Mouse (Mus musculus) layer of hippocampus, adult 6 months (tissue): ENCODE measurements around the gene Mcpt4. TPM values are rescaled to one million over a fixed set of nuclear protein-coding genes. Genes with fewer than 3 reads are reported as not detected.

Experiments
- long read RNA-seq, 2 experiments: library from polyadenylated mRNA; unstranded; transcript quantifications; one replicate each; pipeline ENCODE4 v2.0.0; 2019 to 2020
- microRNA-seq: library from miRNA; unstranded; fragments of <30 nt; microRNA quantifications from one replicate; pipeline ENCODE4 v1.2.0, GENCODE M21; 2020
- polyA plus RNA-seq: library from polyadenylated mRNA; unstranded; fragments of <200 nt; fragmentation: Nextera tagmentation; gene quantifications from 2 replicates; pipeline ENCODE4 v1.2.3, GENCODE M21; 2021

Gene Mcpt4
- not detected in 2 replicates for polyA plus RNA-seq
- long read RNA-seq, experiment 1: 0 reads
- long read RNA-seq, experiment 2: 0 reads

GRCm38 (mm10) chr14:56062213-56062612 lies at the start of gene Mcpt4:
Mcpt4 (minus strand) TSS chr14:56062313.

GRCm38 (mm10) chr14:56102386-56102785 lies 40.3 kb upstream of the Mcpt4 start, which contains the start of gene Ctsg:
Ctsg (minus strand) TSS chr14:56102574.

GRCm38 (mm10) chr14:56085167-56085566 lies 23.1 kb upstream of the Mcpt4 start, which contains the start of gene Mcpt8:
Mcpt8 (minus strand) TSS chr14:56085273.

DNA sequence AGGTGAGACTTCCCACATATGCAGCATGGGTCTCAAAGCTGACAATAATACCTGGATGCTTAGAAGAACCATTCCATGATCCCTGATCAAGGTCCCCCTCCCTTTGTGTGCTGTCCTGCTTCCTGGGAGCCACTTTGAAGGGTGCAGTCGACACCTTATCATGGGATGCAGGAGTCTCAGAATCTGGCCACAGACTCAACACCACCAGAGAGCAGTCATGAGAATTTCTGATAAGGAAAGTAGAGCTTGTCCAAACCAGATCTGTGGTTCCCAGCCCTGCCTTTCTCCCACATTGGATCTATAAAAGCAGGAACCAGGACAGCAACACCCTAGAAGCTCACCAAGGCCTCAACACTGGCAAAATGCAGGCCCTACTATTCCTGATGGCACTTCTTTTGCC lies 20.3 kb downstream of the Mcpt4 start, which contains the start of gene Mcpt2:
TSS of gene Mcpt2 (plus strand) at position 250 of the 400 bp plus-strand sequence.

DNA sequence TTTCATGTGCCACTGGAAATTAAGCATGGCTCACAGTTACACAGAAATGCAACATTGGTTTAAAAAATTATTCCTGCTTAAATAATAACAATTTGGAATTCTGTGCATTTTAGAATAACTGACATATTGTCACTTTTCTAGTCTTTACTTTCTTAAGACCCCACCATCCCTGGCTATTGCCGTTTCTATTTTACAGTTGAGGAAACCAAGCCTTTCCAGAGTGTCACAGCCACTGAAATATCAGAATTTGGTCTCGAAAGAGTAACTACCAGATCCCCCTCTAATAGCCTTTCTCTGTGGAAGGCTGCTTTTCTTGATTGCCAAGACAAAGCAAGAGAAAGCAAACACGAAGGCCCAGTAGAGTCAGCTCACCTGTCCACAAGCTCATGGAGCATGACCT lies 31.7 kb downstream of the Mcpt4 start, which contains the start of gene Mcpt9:
TSS of gene Mcpt9 (minus strand) at position 101 of the 400 bp plus-strand sequence.

DNA sequence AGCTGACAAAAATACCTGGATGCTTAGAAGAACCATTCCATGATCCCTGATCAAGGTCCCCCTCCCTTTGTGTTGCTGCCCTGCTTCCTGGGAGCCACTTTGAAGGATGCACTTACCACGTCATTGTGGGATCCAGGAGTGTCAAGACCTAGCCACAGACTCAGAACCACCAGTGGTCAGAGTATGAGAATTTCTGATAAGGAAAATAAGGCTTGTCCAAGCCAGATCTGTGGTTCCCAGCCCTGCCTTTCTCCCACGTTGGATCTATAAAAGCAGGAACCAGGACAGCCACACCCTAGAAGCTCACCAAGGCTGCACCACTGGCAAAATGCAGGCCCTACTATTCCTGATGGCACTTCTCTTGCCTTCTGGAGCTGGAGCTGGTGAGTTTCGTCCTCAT lies 44.4 kb downstream of the Mcpt4 start, which contains the start of gene Mcpt1:
TSS of gene Mcpt1 (plus strand) at position 301 of the 400 bp plus-strand sequence.

Small RNA genes lying within 50 kb of the gene (microRNA-seq; reads per million reads assigned to microRNA genes)
- gene Mir6949: not detected

Other genes with a start within 250 kb of the Mcpt4 start
- 0.25 TPM in 1 of 2 replicates, not detected in the other for gene Nfatc4, start 239.2 kb downstream of the Mcpt4 start, polyA plus RNA-seq
- gene Nynrin, start 208.3 kb downstream of the Mcpt4 start, polyA plus RNA-seq: 0.49 and 0.88 TPM in 2 replicates
- 0.06 and 0.09 TPM in 2 replicates for gene Cbln3, start 177.9 kb downstream of the Mcpt4 start, polyA plus RNA-seq
- 2.3 and 2.4 TPM in 2 replicates for gene Khnyn, start 177.4 kb downstream of the Mcpt4 start, polyA plus RNA-seq
- 160 TPM in 2 replicates for gene Sdr39u1, start 162.0 kb downstream of the Mcpt4 start, polyA plus RNA-seq
- 0.30 TPM in 1 of 2 replicates, not detected in the other for gene Cma1, start 117.6 kb downstream of the Mcpt4 start, polyA plus RNA-seq
- not detected in 2 replicates for gene Cma2, start 111.3 kb downstream of the Mcpt4 start, polyA plus RNA-seq
- gene Mcpt1, start 44.3 kb downstream of the Mcpt4 start, polyA plus RNA-seq: not detected in 2 replicates
- not detected in 2 replicates for gene Mcpt9, start 31.8 kb downstream of the Mcpt4 start, polyA plus RNA-seq
- not detected in 2 replicates for gene Mcpt2, start 20.3 kb downstream of the Mcpt4 start, polyA plus RNA-seq
- not detected in 2 replicates for gene Mcpt8, start 23.0 kb upstream of the Mcpt4 start, polyA plus RNA-seq
- gene Ctsg, start 40.3 kb upstream of the Mcpt4 start, polyA plus RNA-seq: not detected in 2 replicates
- gene Gzme, start 58.3 kb upstream of the Mcpt4 start, polyA plus RNA-seq: not detected in 2 replicates
- not detected in 2 replicates for gene Gzmd, start 70.3 kb upstream of the Mcpt4 start, polyA plus RNA-seq
- not detected in 2 replicates for gene Gzmg, start 97.3 kb upstream of the Mcpt4 start, polyA plus RNA-seq
- not detected in 2 replicates for gene Gzmn, start 112.3 kb upstream of the Mcpt4 start, polyA plus RNA-seq
- not detected in 2 replicates for gene Gzmf, start 149.1 kb upstream of the Mcpt4 start, polyA plus RNA-seq
- gene Gzmc, start 172.3 kb upstream of the Mcpt4 start, polyA plus RNA-seq: not detected in 2 replicates
- gene Gzmb, start 199.9 kb upstream of the Mcpt4 start, polyA plus RNA-seq: not detected in 2 replicates